Mouse (Mus musculus) CH12.LX (cell line): ENCODE data around the gene Rab6a. TPM values are rescaled to one million over a fixed set of nuclear protein-coding genes. Genes with fewer than 3 reads are reported as not detected.

Experiments
- DNase-seq: peaks from one replicate; pipeline ENCODE4 v3.0.0-alpha.2; 2013; ENCODE audit errors: extremely low read depth
- H3K27ac ChIP-seq: 2 replicates; pipeline ENCODE4 v1.5.1; 2012; ENCODE audit warnings: low read depth, mild to moderate bottlenecking, control low read depth, moderate library complexity; ENCODE audit not compliant: insufficient read depth
- H3K27me3 ChIP-seq: replicated peaks from 2 replicates; pipeline ENCODE3; 2012; ENCODE audit warnings: inconsistent platforms
- H3K36me3 ChIP-seq, 2 experiments: replicated peaks in 1 of 2; 2 replicates each; pipeline versions ENCODE3 to v1.6.1; 2012; ENCODE audit warnings: inconsistent platforms in 1 of 2, low read length in 1 of 2, mild to moderate bottlenecking in 1 of 2, mixed read lengths in 1 of 2, moderate library complexity in 1 of 2; ENCODE audit not compliant: control insufficient read depth in 1 of 2, insufficient read depth in 1 of 2
- H3K4me1 ChIP-seq, 2 experiments: 2 replicates each; pipeline ENCODE4 v1.6.1; 2012; ENCODE audit warnings: inconsistent platforms in 1 of 2, moderate library complexity in 1 of 2; ENCODE audit not compliant: insufficient read depth in 2 of 2, control insufficient read depth in 1 of 2
- H3K4me2 ChIP-seq: 2 replicates; pipeline ENCODE4 v1.6.1; 2012; ENCODE audit warnings: low read depth, mild to moderate bottlenecking, control low read depth; ENCODE audit not compliant: poor library complexity, insufficient read depth, severe bottlenecking
- H3K4me3 ChIP-seq, 3 experiments: fragments of 150-350 bp in 1 of 3; sonication (generic) in 1 of 3; replicated peaks in 1 of 3; 2 replicates each; pipeline versions ENCODE3 to v1.5.1; 2011 to 2012; ENCODE audit warnings: low read depth in 2 of 3, low read length in 2 of 3, mild to moderate bottlenecking in 2 of 3, moderate library complexity in 2 of 3, control low read depth in 1 of 3, improper control_type of control experiment in 1 of 3, inconsistent platforms in 1 of 3, mixed read lengths in 1 of 3; ENCODE audit not compliant: poor library complexity in 1 of 3
- H3K79me2 ChIP-seq: replicated peaks from 2 replicates; pipeline ENCODE4 v1.6.1; 2012; ENCODE audit warnings: mild to moderate bottlenecking, moderate library complexity; ENCODE audit not compliant: control insufficient read depth, poor library complexity, insufficient read depth, severe bottlenecking; ENCODE audit errors: extremely low read depth
- H3K9ac ChIP-seq: 2 replicates; pipeline ENCODE4 v1.6.1; 2012; ENCODE audit warnings: low read depth, mild to moderate bottlenecking, control low read depth, moderate library complexity; ENCODE audit not compliant: insufficient read depth
- H3K9me3 ChIP-seq: replicated peaks from 2 replicates; pipeline ENCODE3; 2012; ENCODE audit warnings: low read length, inconsistent platforms, mixed read lengths
- CHD1 ChIP-seq: IDR thresholded peaks from 2 replicates; pipeline ENCODE4 v1.6.1; 2012; ENCODE audit warnings: low read depth, low read length, improper control_type of control experiment, inconsistent platforms
- CHD2 ChIP-seq: IDR thresholded peaks from 2 replicates; pipeline ENCODE4 v1.6.1; 2011; ENCODE audit warnings: low read length, improper control_type of control experiment
- CTCF ChIP-seq, 2 experiments: IDR thresholded peaks in 1 of 2; conservative IDR thresholded peaks in 1 of 2; 2 replicates each; pipeline ENCODE4 v1.5.1; 2011 to 2012; ENCODE audit warnings: low read depth in 2 of 2, low read length in 2 of 2, improper control_type of control experiment in 1 of 2, inconsistent platforms in 1 of 2, mild to moderate bottlenecking in 1 of 2, moderate library complexity in 1 of 2
- E2F4 ChIP-seq: IDR thresholded peaks from 2 replicates; pipeline ENCODE4 v1.6.1; 2011; ENCODE audit warnings: low read depth, low read length, improper control_type of control experiment; ENCODE audit not compliant: insufficient replicate concordance
- EP300 ChIP-seq: IDR thresholded peaks from 2 replicates; pipeline ENCODE4 v1.6.1; 2011; ENCODE audit warnings: low read length, improper control_type of control experiment
- HCFC1 ChIP-seq: IDR thresholded peaks from 2 replicates; pipeline ENCODE4 v1.6.1; 2012; ENCODE audit warnings: low read depth, mild to moderate bottlenecking, inconsistent platforms, low read length, improper control_type of control experiment
- IRF4 ChIP-seq: IDR thresholded peaks from 2 replicates; pipeline ENCODE4 v1.6.1; 2014; ENCODE audit warnings: low read depth, mild to moderate bottlenecking, inconsistent platforms, low read length, improper control_type of control experiment
- JUND ChIP-seq: conservative IDR thresholded peaks from 2 replicates; pipeline ENCODE4 v1.6.1; 2011; ENCODE audit warnings: low read depth, low read length, improper control_type of control experiment
- KAT2A ChIP-seq: IDR thresholded peaks from 2 replicates; pipeline ENCODE4 v1.6.1; 2012; ENCODE audit warnings: low read length, improper control_type of control experiment, inconsistent platforms; ENCODE audit not compliant: insufficient replicate concordance
- MAX ChIP-seq: IDR thresholded peaks from 2 replicates; pipeline ENCODE4 v1.6.1; 2011; ENCODE audit warnings: low read length, improper control_type of control experiment
- MXI1 ChIP-seq: IDR thresholded peaks from 2 replicates; pipeline ENCODE4 v1.6.1; 2011; ENCODE audit warnings: mild to moderate bottlenecking, low read depth, low read length, improper control_type of control experiment
- POLR2A ChIP-seq: IDR thresholded peaks from 2 replicates; pipeline ENCODE4 v1.6.1; 2011; ENCODE audit warnings: low read depth, mild to moderate bottlenecking, improper control_type of control experiment, low read length
- RAD21 ChIP-seq: IDR thresholded peaks from 2 replicates; pipeline ENCODE4 v1.6.1; 2011; ENCODE audit warnings: low read depth, mild to moderate bottlenecking, low read length, improper control_type of control experiment, moderate library complexity
- RCOR1 ChIP-seq: conservative IDR thresholded peaks from 2 replicates; pipeline ENCODE4 v1.6.1; 2012; ENCODE audit warnings: low read depth, mild to moderate bottlenecking, inconsistent platforms, low read length, improper control_type of control experiment
- SMC3 ChIP-seq: IDR thresholded peaks from 2 replicates; pipeline ENCODE4 v1.6.1; 2011; ENCODE audit warnings: low read depth, low read length, improper control_type of control experiment
- TCF12 ChIP-seq: IDR thresholded peaks from 2 replicates; pipeline ENCODE4 v1.6.1; 2014; ENCODE audit warnings: low read depth, mild to moderate bottlenecking, inconsistent platforms, low read length, improper control_type of control experiment
- UBTF ChIP-seq: IDR thresholded peaks from 2 replicates; pipeline ENCODE4 v1.6.1; 2012; ENCODE audit warnings: low read depth, mild to moderate bottlenecking, inconsistent platforms, low read length, improper control_type of control experiment, moderate library complexity
- USF1 ChIP-seq: IDR thresholded peaks from 2 replicates; pipeline ENCODE4 v1.6.1; 2014; ENCODE audit warnings: low read depth, mild to moderate bottlenecking, inconsistent platforms, low read length, improper control_type of control experiment
- dilution Hi-C: fragments of 300-500 bp; cut with MboI; formaldehyde crosslinking; loops from 2 replicates; pipeline ENCODE4 v1.14.3; 2020; ENCODE audit warnings: low sequenced_read_pairs; ENCODE audit not compliant: extremely low pct_unique_long_range_greater_than_20kb, extremely low pct_ligation_motif_present
- in situ Hi-C: fragments of 300-500 bp; cut with MboI; formaldehyde crosslinking; loops from 3 replicates; pipeline ENCODE4 v1.14.3; 2019; ENCODE audit warnings: low sequenced_read_pairs, low pct_ligation_motif_present, low pct_unique_long_range_greater_than_20kb, mixed read lengths
- polyA plus RNA-seq: library from polyadenylated mRNA; unstranded; fragments of >175 nt; gene quantifications from 2 replicates; pipeline ENCODE4 v1.2.1, GENCODE M21; 2012; ENCODE audit warnings: low read depth; ENCODE audit not compliant: insufficient read length
- total RNA-seq, 2 experiments: library from RNA; depleted of rRNA; stranded (reverse); fragments of 300-350 nt in 1 of 2; fragments of >200 nt in 1 of 2; gene quantifications; 2 replicates each; pipeline ENCODE4 v1.2.3; 2012 to 2014

Gene Rab6a
- total and polyA plus RNA-seq, 3 experiments, result 11.1 to 30.7 (median 30.7) TPM

DNA sequence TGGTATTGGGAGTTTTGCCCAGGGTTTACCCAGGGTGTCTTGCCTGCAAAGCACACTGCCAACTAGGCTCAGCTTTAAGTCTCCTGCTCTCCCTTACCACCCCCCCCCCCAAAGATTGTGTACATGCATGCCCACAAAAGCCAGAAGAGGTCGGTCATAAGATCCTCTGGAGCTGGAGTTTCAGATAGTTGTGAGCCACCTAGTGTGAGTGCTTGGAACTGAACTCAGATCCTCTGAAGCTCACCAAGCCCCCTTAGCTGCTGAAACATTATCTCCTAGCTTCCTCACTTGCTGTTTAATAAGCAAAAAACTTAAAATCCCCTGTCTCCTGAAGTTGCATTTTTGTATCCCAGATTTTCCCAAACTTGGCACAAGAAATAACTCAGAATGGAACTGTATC lies 30.4 kb downstream of the Rab6a start:
- Histone ChIP-seq H3K79me2 (no peaks in the 10 kb centered on the region), H3K27me3 (no peaks in the 10 kb centered on the region), H3K36me3 (peaks cover 15 to 33% of the 10 kb centered on the region in 2 experiments), H3K4me3 (no peak overlapping the region), H3K9me3 (no peaks in the 10 kb centered on the region), H3K4me2 (no peak overlapping the region), H3K27ac (no peak overlapping the region), H3K9ac (no peak overlapping the region), H3K4me1 (no peaks in the 10 kb centered on the region; a peak in 1 of 4 replicates)
- TF ChIP-seq CHD1 (no peak), KAT2A (no peak), CTCF (conservative IDR thresholded peaks at IDR 0.05 in 1 of 2, IDR thresholded peaks at IDR 0.05 in 1 of 2; ENCODE audit: low read depth in 2 of 2, low read length in 2 of 2) (peak; percentile 14 to 75; a peak in 3 of 4 replicates), SMC3 (peak; percentile 79), RAD21 (peak; percentile 52), POLR2A (no peak), TCF12 (no peak)
- dilution Hi-C loops (no loop called here), in situ Hi-C loops (no loop called here)
- DNase-seq, result peak; percentile 48

DNA sequence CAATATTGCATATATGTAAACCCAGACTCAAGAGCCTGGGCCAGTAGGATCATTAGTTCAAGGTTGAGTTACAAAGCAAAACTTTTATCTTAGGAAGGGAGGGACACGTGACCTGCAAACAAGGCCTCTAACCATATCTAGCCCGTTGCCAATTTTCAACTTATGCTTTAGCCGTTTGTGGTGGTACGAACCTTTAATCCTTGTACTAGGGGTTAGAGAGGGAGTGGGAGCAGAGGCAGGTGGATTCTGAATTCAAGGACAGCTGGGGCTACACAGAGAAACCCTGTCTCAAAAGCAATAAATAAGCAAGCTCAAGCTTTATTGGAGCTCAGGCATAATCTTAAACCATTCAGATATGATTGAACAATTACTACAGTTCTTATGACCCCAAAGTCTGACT lies 35.2 kb downstream of the Rab6a start:
- Histone ChIP-seq H3K27me3 (no peaks in the 10 kb centered on the region), H3K9me3 (no peaks in the 10 kb centered on the region), H3K4me1 (peaks cover 0 to 6% of the 10 kb centered on the region in 2 experiments; a peak in 2 of 4 replicates), H3K36me3 (peaks cover 0 to 18% of the 10 kb centered on the region in 2 experiments), H3K27ac (no peak overlapping the region), H3K79me2 (no peaks in the 10 kb centered on the region), H3K9ac (no peak overlapping the region), H3K4me2 (no peak overlapping the region), H3K4me3 (no peak overlapping the region)
- dilution Hi-C loops, result no loop called here
- in situ Hi-C loops, result no loop called here
- no peak for DNase-seq
- no peak for TF ChIP-seq JUND
- no peak for TF ChIP-seq HCFC1
- TF ChIP-seq USF1, result no peak
- TF ChIP-seq IRF4, result no peak
- no peak for TF ChIP-seq E2F4
- TF ChIP-seq CHD1, result no peak
- no peak for TF ChIP-seq EP300

DNA sequence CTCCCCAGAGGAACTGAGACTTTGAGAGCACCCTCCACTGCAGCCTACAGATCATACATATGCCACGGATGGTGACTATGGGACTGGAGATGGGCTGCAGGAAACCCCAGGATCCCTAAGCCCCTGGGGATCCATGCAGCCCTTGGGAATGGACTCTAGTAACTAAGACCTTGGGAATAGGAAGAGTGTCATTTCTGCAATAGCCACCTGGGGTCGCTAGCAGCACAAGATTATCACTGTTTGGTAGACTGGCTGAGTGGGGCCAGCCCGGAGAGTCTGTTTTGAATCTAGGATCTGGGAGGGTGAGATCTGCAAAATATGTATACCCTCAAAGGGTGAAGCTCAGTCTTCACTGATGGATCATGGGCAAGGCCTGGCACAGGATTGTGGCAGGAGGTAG lies 37.9 kb downstream of the Rab6a start:
- no peaks in the 10 kb centered on the region for H3K9me3 ChIP-seq
- TF ChIP-seq UBTF (no peak), CHD2 (no peak), MAX (no peak), SMC3 (peak; percentile 69), RCOR1 (no peak), MXI1 (no peak), RAD21 (peak; percentile 76), CTCF (conservative IDR thresholded peaks at IDR 0.05 in 1 of 2, IDR thresholded peaks at IDR 0.05 in 1 of 2; ENCODE audit: low read depth in 2 of 2, low read length in 2 of 2) (peak; percentile 78 to 82), JUND (no peak)
- H3K36me3 ChIP-seq, result peaks cover 0 to 26% of the 10 kb centered on the region in 2 experiments
- in situ Hi-C loops, result no loop called here
- H3K4me2 ChIP-seq, result no peak overlapping the region
- dilution Hi-C loops, result no loop called here
- DNase-seq, result peak; percentile 63
- no peak overlapping the region for H3K9ac ChIP-seq
- no peak overlapping the region for H3K4me3 ChIP-seq
- H3K27me3 ChIP-seq, result no peaks in the 10 kb centered on the region
- H3K4me1 ChIP-seq, result peaks cover 0 to 12% of the 10 kb centered on the region in 2 experiments; a peak in 1 of 4 replicates
- no peaks in the 10 kb centered on the region for H3K79me2 ChIP-seq
- no peak overlapping the region for H3K27ac ChIP-seq
